Mouse (Mus musculus) small intestine, adult 2 months (tissue): ENCODE data around the gene Dhdds.

Source experiments
- CTCF ChIP-seq: fragments of 200-500 bp; IDR thresholded peaks from 2 replicates; pipeline ENCODE4 v1.5.1; 2012; ENCODE audit warnings: low read depth, mild to moderate bottlenecking, control low read depth, inconsistent platforms, low read length, moderate library complexity, mixed read lengths; ENCODE audit not compliant: insufficient replicate concordance, insufficient read length; ENCODE audit errors: extremely low read depth
- POLR2A ChIP-seq: fragments of 200-500 bp; IDR thresholded peaks from 2 replicates; pipeline ENCODE4 v1.6.1; 2012; ENCODE audit warnings: low read depth, mild to moderate bottlenecking, control low read depth, inconsistent platforms, low read length, moderate library complexity

- TF ChIP-seq POLR2A, result no peak
- no peak for TF ChIP-seq CTCF
Measured at GRCm38 (mm10) chr4:134002903-134003302, 2.2 kb upstream of the Dhdds start.
